Mouse (Mus musculus): ENCODE results near the gene Canx.

Canx gene

DNA sequence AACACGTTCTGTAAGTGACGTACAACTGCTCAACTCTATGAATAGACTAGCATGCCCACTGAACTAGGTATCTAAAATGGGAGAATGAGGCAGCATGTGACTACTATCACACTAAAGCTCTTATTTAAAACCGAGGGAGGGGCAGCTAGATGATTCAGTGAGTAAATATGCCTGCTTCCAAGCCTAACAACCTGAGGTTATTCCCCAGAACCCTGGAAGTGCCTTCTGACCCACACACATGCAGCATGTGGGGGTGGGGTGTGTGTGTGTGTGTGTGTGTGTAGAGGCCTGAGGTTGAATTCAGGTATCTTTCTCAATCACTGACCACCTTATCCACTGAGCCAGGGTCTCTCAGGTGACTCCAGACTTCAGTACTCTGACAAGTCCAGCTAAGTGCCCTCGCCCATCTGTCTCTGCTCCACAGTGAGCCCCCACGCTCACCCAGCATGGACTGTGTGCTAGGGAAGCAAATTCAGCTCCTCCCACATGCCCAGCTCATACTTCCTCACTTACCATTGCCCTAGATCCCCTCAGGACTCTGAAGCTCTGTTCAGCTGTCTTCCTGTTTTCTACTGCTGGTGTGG is 49.8 kb downstream of the Canx start:
- no peak for DNase-seq (ENCODE audit: extremely low read depth, low read depth)

- no peak for DNase-seq (ENCODE audit: extremely low read depth, low read depth)
Observed at GRCm38 (mm10) chr11:50275077-50275476, 50.4 kb downstream of the Canx start.

- no peak for DNase-seq (ENCODE audit: extremely low read depth, low read depth)
Observed at GRCm38 (mm10) chr11:50272819-50273218, 52.7 kb downstream of the Canx start.

- no peak for DNase-seq (ENCODE audit: extremely low read depth, low read depth)
Observed at GRCm38 (mm10) chr11:50269885-50270284, 55.6 kb downstream of the Canx start.

GRCm38 (mm10) chr11:50269163-50269562 is 56.3 kb downstream of the Canx start:
- no peak for DNase-seq (ENCODE audit: extremely low read depth, low read depth)

- DNase-seq (ENCODE audit: extremely low read depth, low read depth) = no peak
Observed at GRCm38 (mm10) chr11:50266997-50267396, 58.5 kb downstream of the Canx start.

- DNase-seq (ENCODE audit: extremely low read depth, low read depth) = no peak
Observed at GRCm38 (mm10) chr11:50265931-50266330, 59.5 kb downstream of the Canx start.

- no peak for DNase-seq (ENCODE audit: extremely low read depth, low read depth)
Observed at GRCm38 (mm10) chr11:50263198-50263597, 62.3 kb downstream of the Canx start.

- no peak for DNase-seq (ENCODE audit: extremely low read depth, low read depth)
Observed at GRCm38 (mm10) chr11:50262020-50262419, 63.5 kb downstream of the Canx start.

GRCm38 (mm10) chr11:50258310-50258709 is 67.2 kb downstream of the Canx start:
- DNase-seq (ENCODE audit: extremely low read depth, low read depth) = no peak

DNA sequence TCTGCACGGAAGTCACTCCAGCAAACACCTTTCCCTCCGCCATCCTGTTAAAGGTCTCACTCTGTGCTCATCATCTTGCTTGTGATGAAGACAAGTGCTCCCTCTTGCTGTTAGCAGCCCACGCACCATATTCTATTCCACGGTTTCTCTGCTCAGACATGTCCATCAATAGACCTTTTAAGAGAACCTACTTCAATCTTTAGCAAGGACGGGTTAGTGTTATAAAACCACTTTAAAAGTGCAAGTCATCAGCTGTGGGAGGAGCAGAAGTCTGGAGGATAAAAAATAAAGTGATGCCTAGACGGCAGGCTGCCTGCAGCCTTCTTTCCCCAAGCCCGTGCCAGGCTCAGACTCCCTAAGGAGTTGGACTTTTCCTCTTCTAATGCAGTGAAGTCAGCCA is 68.9 kb downstream of the Canx start:
- DNase-seq (ENCODE audit: extremely low read depth, low read depth) = no peak

GRCm38 (mm10) chr11:50254010-50254580 is 71.4 kb downstream of the Canx start:
- no peak for DNase-seq (ENCODE audit: extremely low read depth, low read depth)

GRCm38 (mm10) chr11:50253393-50253792 is 72.1 kb downstream of the Canx start:
- DNase-seq (ENCODE audit: extremely low read depth, low read depth) = no peak

- no peak for DNase-seq (ENCODE audit: extremely low read depth, low read depth)
Observed at GRCm38 (mm10) chr11:50252684-50253265, 72.7 kb downstream of the Canx start.

DNA sequence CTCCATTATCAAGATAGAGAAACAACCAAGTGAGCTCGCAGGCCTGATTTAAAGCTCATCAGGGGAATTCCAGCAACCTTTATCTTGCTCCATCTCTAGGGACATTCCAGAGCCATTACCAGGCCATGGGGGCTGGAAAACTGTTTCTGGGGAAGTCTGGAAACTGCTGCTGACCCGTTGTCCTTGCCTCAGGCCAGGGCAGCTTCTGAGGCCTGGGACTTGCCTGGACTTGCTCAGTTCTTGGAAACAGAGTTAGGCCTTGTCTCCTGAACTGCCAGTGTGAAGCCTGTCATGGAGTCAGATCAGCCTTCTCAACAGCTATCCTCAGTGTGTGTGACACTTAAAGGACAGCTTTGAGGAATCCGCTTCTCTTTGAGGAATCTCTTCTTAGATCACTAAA is 73.3 kb downstream of the Canx start:
- DNase-seq (ENCODE audit: extremely low read depth, low read depth) = no peak

GRCm38 (mm10) chr11:50248473-50249171 is 76.9 kb downstream of the Canx start:
- no peak for DNase-seq (ENCODE audit: extremely low read depth, low read depth)

GRCm38 (mm10) chr11:50245269-50245668 is 80.2 kb downstream of the Canx start:
- DNase-seq (ENCODE audit: extremely low read depth, low read depth) = no peak
